Mouse (Mus musculus) midbrain, embryonic 16.5 days (tissue): Measurements from ENCODE around the gene Sdad1. TPM values are rescaled to one million over a fixed set of nuclear protein-coding genes. Genes with fewer than 3 reads are reported as not detected.

ENCODE experiments used
- ATAC-seq: fragments of 200-750 bp; cut with Nextera tagmentation; 2 replicates; pipeline ENCODE4 v1.8.0; 2017; ENCODE audit warnings: moderate TSS enrichment
- H3K27ac ChIP-seq: fragments of 300-500 bp; sonication (generic); 2 replicates; pipeline ENCODE4 v1.5.1; 2014; ENCODE audit warnings: mild to moderate bottlenecking, low read length, mixed read lengths
- H3K27me3 ChIP-seq: fragments of 300-500 bp; sonication (generic); 2 replicates; pipeline ENCODE4 v1.6.1; 2014; ENCODE audit warnings: low read depth, low read length, mixed read lengths; ENCODE audit not compliant: control insufficient read depth, insufficient read depth
- H3K36me3 ChIP-seq: fragments of 300-500 bp; sonication (generic); 2 replicates; pipeline ENCODE4 v1.6.1; 2014; ENCODE audit warnings: mild to moderate bottlenecking, low read length, moderate library complexity, mixed read lengths; ENCODE audit not compliant: control insufficient read depth, insufficient read depth
- H3K4me1 ChIP-seq: fragments of 300-500 bp; sonication (generic); 2 replicates; pipeline ENCODE4 v1.6.1; 2014; ENCODE audit warnings: mild to moderate bottlenecking, low read length, mixed read lengths; ENCODE audit not compliant: control insufficient read depth, insufficient read depth
- H3K4me2 ChIP-seq: fragments of 300-500 bp; sonication (generic); 2 replicates; pipeline ENCODE4 v1.6.1; 2014; ENCODE audit warnings: mild to moderate bottlenecking, low read length, mixed read lengths
- H3K4me3 ChIP-seq: fragments of 300-500 bp; sonication (generic); 2 replicates; pipeline ENCODE4 v1.5.1; 2014; ENCODE audit warnings: low read depth, mild to moderate bottlenecking, low read length, moderate library complexity, mixed read lengths
- H3K9ac ChIP-seq: fragments of 300-500 bp; sonication (generic); 2 replicates; pipeline ENCODE4 v1.6.1; 2014; ENCODE audit warnings: low read depth, low read length, mixed read lengths
- H3K9me3 ChIP-seq: fragments of 300-500 bp; sonication (generic); replicated peaks from 2 replicates; pipeline ENCODE4 v1.6.1; 2014; ENCODE audit warnings: mild to moderate bottlenecking, low read length, mixed read lengths; ENCODE audit not compliant: control insufficient read depth, poor library complexity, severe bottlenecking
- WGBS: fragments of 180-500 bp; shearing (Covaris S2); extraction: QIAGEN DNeasy Blood & Tissue Kit; methylation state at CpG from one replicate; pipeline ENCODE4 v1.1.7; 2014; 5-methylcytosine and 5-hydroxymethylcytosine counted together
- polyA plus RNA-seq: library from polyadenylated mRNA; unstranded; fragments of >200 nt; fragmentation: Nextera tagmentation; extraction: Ambion mirVana; gene quantifications from 2 replicates; pipeline ENCODE4 v1.2.1, GENCODE M21; 2015

The Sdad1 gene
- polyA plus RNA-seq, 1 experiment from 2014 or later = 29.1 TPM

GRCm38 (mm10) chr5:92239333-92240232 is 70.7 kb downstream of the Sdad1 start:
- Histone ChIP-seq H3K27me3 (no peaks in the 10 kb centered on the region), H3K4me2 (peak overlapping the region; percentile 36), H3K9ac (peak overlapping the region; percentile 21; the same call in 1 of the 2 replicates), H3K4me1 (no peaks in the 10 kb centered on the region), H3K9me3 (no peaks in the 10 kb centered on the region), H3K4me3 (no peak overlapping the region), H3K27ac (no peak overlapping the region), H3K36me3 (no peaks in the 10 kb centered on the region)
- ATAC-seq = peak; percentile 87
- WGBS = 43% methylated on average over 29 of the region's 29 CpGs

DNA sequence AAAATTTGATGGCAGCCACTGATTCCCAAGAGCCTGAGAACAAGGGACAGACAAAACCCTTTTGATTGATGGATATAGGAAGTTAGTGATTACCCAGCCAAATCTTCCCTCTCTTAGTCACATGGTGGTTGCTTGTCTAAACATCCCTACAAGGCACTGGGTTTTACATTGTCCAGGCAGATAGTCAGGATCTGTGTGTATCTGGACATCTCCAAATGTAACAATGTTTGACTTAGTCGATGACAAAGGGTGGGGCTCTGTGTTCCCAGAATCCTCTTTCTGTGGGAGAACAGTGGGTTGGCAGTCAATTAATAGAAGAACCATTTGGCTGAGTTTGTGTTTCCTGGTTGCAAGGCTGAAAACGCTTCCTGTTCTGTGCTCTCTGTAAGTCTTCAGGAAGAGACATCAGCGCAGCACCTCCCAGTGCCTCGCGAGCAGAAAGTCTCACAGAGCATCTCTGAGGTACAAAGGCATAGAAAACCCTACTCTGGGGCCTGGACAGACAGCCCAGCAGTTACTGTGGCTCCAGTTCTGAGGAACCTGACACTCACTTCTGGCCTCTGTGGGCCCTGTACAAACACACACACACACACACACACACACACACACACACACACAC is 75.2 kb downstream of the Sdad1 start:
- Histone ChIP-seq H3K36me3 (no peaks in the 10 kb centered on the region), H3K4me2 (no peak overlapping the region), H3K4me1 (no peaks in the 10 kb centered on the region), H3K9me3 (no peaks in the 10 kb centered on the region), H3K9ac (no peak overlapping the region), H3K27ac (no peak overlapping the region), H3K27me3 (no peaks in the 10 kb centered on the region), H3K4me3 (no peak overlapping the region)
- WGBS = 75% methylated on average over 5 of the region's 5 CpGs
- no peak for ATAC-seq

Other genes starting within 250 kb of the Sdad1 start
- gene G3bp2, start 226.8 kb downstream of the Sdad1 start, polyA plus RNA-seq = 376 and 385 TPM in 2 replicates
- gene Uso1, start 172.5 kb downstream of the Sdad1 start, polyA plus RNA-seq = 38.4 and 46.0 TPM in 2 replicates
- gene U90926, start 95.1 kb downstream of the Sdad1 start, polyA plus RNA-seq = not detected in 2 replicates
- 0.61 and 0.84 TPM in 2 replicates for gene Ppef2, start 54.2 kb downstream of the Sdad1 start, polyA plus RNA-seq
- 13.7 and 22.1 TPM in 2 replicates for gene Naaa, start 32.3 kb downstream of the Sdad1 start, polyA plus RNA-seq
- not detected in 2 replicates for gene Cxcl9, start 17.6 kb upstream of the Sdad1 start, polyA plus RNA-seq
- 4.3 and 6.3 TPM in 2 replicates for gene Art3, start 21.3 kb upstream of the Sdad1 start, polyA plus RNA-seq
- 0.16 and 0.32 TPM in 2 replicates for gene Cxcl10, start 38.4 kb upstream of the Sdad1 start, polyA plus RNA-seq
- 57.8 and 62.0 TPM in 2 replicates for gene Nup54, start 124.7 kb upstream of the Sdad1 start, polyA plus RNA-seq
- gene Scarb2, start 196.4 kb upstream of the Sdad1 start, polyA plus RNA-seq = 26.7 and 27.8 TPM in 2 replicates
- 1.3 and 2.1 TPM in 2 replicates for gene Fam47e, start 244.6 kb upstream of the Sdad1 start, polyA plus RNA-seq